Mouse (Mus musculus): ENCODE data around the gene Bcas3. TPM values are rescaled to one million over a fixed set of nuclear protein-coding genes. Genes with fewer than 3 reads are reported as not detected.
A peak's percentile ranks its signal among the peaks of the same experiment; 100 is the strongest.
"Not testable (repeated sequence)": the region's sequence is repeated elsewhere in the genome, so short reads cannot be mapped to it uniquely, and the experiment has no call there.

The Bcas3 gene
- total RNA-seq, 2 experiments from 2014 or later = 33.5 to 40.0 TPM

GRCm38 (mm10) chr11:85712860-85713813, 360.2 kb downstream of the Bcas3 start:
- peak; percentile 84 for DNase-seq

GRCm38 (mm10) chr11:85713814-85714208, 360.8 kb downstream of the Bcas3 start:
- no peak for DNase-seq

DNA sequence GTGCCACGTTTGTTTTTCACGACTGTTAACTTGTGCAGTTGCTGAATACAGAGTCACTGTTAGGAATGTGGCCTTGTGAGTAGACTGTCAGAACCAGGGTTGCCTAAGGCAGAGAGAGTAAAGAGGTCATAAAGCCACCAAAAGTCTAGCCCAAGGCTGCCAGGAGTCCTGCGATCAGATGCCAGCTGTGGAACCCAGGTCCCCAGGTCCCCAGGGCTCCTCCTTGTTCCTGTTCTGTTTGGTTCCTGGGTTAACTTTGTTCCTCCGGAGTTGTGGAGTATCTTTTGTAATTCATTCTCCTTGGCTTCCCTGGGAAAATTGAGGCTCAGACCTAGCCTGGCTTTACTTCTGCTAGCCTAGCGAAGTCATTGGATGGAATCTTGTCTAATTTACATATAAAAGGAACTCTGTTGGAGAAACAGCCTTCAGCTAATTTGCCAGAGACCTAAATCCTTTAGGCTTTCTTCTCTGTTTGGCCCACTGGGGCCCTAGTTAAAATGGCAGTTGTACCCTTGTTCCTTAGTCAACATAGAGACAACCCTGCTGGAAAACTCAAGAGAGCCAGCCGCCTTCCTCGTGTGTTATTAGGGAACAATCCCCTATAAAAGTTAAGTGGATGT, 361.5 kb downstream of the Bcas3 start:
- peak; percentile 54 for DNase-seq

- not testable (repeated sequence) for DNase-seq
Measured at GRCm38 (mm10) chr11:85716730-85717129, 363.8 kb downstream of the Bcas3 start.

DNA sequence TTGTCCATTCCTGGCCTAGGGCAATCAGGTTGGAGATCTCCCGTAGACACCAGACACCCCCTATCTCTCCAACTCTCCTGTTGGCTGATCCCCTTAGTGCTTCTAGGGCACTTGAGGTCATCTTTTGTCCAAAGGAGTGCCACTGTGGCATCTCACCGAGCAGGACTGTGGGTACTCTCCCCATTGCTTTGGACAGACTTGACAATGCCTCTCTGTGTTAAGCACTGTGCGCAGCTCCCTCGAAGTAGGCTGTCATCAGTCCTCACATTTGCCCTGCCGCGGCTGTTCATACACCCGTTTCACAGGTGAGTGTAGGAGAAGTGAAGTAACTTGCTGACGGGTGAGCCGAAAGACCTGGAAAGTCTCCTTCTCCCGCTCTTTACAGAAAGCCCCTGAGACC, 366.1 kb downstream of the Bcas3 start:
- DNase-seq = no peak

- DNase-seq = no peak
Measured at GRCm38 (mm10) chr11:85719766-85720165, 366.8 kb downstream of the Bcas3 start.

GRCm38 (mm10) chr11:85720269-85720773, 367.4 kb downstream of the Bcas3 start:
- no peak for DNase-seq

GRCm38 (mm10) chr11:85721986-85722385, 369.0 kb downstream of the Bcas3 start:
- DNase-seq = no peak

- DNase-seq = no peak
Measured at GRCm38 (mm10) chr11:85724159-85724558, 371.2 kb downstream of the Bcas3 start.

DNA sequence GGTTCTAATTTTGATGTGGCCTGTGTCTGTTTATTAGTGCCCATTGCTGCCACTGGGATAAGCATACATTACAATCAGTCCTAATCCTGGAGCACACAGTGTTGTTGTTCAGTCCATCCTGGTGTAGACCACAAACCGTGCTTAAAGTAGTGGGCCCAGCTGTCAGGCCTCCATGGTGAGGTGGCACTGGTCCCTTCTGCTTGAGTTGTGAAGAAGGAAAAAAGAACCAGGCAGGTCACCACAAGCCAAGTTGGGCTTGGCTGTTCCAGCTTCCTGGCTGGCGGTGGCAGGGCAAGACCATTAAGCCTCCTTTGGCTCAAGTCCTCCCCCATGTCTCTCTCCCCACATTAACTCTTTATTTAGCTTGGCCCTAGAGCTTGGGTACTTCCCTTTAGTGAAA, 376.8 kb downstream of the Bcas3 start:
- DNase-seq = no peak

- no peak for DNase-seq
Measured at GRCm38 (mm10) chr11:85732462-85733012, 379.6 kb downstream of the Bcas3 start.

DNA sequence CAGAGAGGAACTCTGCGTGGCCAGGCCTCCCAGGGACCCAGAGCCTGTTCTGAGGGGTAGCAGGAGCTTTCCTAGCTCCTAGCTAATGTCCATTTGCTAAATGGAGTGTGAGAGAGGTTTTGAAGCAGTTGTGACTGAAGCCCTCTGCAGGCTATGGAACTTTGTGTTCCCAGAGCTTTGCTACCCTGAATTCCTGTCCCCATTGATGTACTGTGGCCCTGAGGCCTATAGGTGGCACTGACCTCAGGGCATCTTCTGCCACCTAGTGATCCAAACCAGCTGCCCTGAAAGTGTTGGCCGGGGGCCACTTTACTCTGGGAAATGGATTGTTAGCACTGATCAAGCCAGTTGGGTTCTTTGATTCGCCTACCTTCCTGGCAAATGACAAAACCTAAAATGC, 380.6 kb downstream of the Bcas3 start:
- no peak for DNase-seq

DNA sequence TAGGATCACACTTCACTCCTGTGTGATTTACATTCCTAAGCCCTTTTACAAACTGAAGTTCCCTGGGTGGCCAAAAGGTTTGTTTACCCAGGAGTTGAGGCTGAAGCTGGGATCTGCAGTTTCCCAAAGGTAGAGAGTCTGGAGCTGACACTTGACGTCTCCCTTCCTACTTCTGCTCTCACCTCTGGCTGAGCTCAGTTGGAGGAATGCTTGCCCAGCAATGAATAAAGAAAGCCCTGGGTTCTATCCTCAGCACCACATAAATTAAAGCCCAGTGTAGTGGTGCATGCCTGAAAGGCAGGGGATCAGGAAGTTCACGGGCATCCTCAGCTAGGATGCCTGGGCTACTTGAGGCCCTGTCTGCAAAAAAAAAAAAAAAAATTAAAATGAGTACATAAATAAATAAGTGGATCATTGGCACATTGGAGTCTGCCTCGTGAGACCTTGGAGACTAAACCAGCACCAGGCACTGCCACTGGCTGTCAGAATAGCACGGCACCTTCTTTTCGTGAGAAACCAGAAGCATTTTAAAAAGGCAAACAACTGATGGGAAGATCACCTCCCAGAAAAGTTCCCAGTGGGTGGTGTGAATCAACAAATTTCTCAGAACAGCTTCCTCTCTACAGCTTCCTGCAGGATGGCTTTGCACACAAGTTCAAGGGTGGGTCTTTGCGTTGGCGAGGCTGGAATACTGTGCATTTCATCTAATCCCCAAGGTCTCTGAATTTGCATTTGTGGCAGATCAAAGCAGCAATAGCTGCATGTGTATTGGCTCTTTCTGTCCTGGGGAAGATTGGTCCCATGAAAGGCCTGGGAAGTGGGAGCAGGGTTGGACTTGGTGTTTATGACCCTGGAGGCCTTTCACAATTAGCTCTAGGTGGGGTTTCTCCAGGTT, 381.6 kb downstream of the Bcas3 start:
- DNase-seq = no peak

DNA sequence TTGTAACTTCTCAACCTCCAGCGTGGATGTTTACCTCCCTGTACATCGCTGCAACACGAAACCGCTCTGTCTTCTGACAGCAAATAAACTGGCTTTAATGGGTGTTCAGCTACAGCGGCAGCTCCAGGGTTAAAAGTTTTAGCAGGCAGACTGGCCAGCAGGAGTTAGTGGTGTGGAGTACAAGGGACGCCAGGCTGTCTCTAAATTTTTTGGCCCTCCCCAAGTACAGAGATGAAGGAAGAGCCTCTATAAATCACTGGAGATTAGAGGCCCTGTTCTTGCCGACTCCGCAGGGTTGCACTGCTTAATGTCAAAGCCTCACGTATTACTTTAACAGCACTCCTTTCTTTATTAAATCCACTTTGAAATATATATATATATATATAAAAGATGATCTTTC, 384.3 kb downstream of the Bcas3 start:
- no peak for DNase-seq

- no peak for DNase-seq
Measured at GRCm38 (mm10) chr11:85737893-85738292, 384.9 kb downstream of the Bcas3 start.

- DNase-seq = no peak
Measured at GRCm38 (mm10) chr11:85738585-85738984, 385.6 kb downstream of the Bcas3 start.

DNA sequence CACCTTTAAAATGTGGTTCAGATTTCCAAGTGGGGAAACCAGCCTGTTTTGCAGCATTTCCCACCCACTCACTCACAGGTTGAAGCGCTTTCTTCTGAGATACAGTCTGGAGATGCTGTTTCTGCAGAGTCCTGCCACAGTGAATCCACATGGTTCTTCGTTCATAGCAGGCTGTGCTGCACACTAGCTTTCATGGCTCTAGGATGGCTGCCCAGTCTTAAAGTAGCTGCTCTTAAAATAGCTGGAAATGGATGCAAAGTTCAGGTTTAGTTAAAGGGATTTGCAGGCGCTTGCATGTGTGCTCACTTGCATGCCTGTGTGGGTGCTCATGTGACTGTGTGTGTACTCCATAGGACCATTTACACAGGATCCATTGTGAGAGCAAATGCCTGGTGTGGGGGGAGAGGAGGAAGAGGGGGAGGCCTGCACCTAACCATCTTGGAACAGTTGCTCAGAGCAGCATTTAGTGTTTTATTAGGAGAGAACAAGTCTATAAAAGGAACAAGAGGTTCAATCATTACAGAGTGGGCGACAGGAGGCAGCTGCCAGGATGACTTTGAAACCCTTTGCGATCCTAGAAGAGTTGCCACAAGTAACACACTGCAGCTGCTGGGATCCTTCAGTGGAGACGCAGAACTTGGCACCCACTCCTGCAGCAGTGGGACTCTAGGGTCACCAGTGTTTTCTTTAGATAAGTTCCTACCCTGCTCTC, 386.5 kb downstream of the Bcas3 start:
- no peak for DNase-seq

GRCm38 (mm10) chr11:85746373-85746772, 393.4 kb downstream of the Bcas3 start:
- no peak for DNase-seq

GRCm38 (mm10) chr11:85748891-85749290, 395.9 kb downstream of the Bcas3 start:
- DNase-seq = no peak

GRCm38 (mm10) chr11:85751171-85751570, 398.2 kb downstream of the Bcas3 start:
- no peak for DNase-seq
